Mouse (Mus musculus) kidney, postnatal 0 days (tissue): Measurements from ENCODE around the gene Dbndd2. TPM values are rescaled to one million over a fixed set of nuclear protein-coding genes. Genes with fewer than 3 reads are reported as not detected.

Experiments used
- ATAC-seq: fragments of 200-750 bp; cut with Nextera tagmentation; replicated peaks from 2 replicates; pipeline ENCODE4 v1.8.0; 2017; ENCODE audit warnings: low read depth, moderate number of reproducible peaks, moderate TSS enrichment, moderate library complexity; ENCODE audit not compliant: low FRiP score
- DNase-seq: peaks from one replicate; pipeline ENCODE4 v3.0.0-alpha.2; 2016; ENCODE audit warnings: low spot score
- H3K27ac ChIP-seq: fragments of 300-500 bp; sonication (generic); 2 replicates; pipeline ENCODE4 v1.5.1; 2014; ENCODE audit warnings: mild to moderate bottlenecking
- H3K27me3 ChIP-seq: fragments of 300-500 bp; sonication (generic); 2 replicates; pipeline ENCODE4 v1.6.1; 2014; ENCODE audit warnings: low read length, mixed read lengths; ENCODE audit not compliant: insufficient read depth
- H3K36me3 ChIP-seq: fragments of 300-500 bp; sonication (generic); 2 replicates; pipeline ENCODE4 v1.6.1; 2014; ENCODE audit warnings: low read length, mixed read lengths; ENCODE audit not compliant: insufficient read depth
- H3K4me1 ChIP-seq: fragments of 300-500 bp; sonication (generic); replicated peaks from 2 replicates; pipeline ENCODE4 v1.6.1; 2014; ENCODE audit warnings: antibody characterized with exemption, low read length, mixed read lengths; ENCODE audit not compliant: insufficient read depth
- H3K4me2 ChIP-seq: fragments of 300-500 bp; sonication (generic); 2 replicates; pipeline ENCODE4 v1.6.1; 2014; ENCODE audit warnings: mild to moderate bottlenecking, low read length, moderate library complexity, mixed read lengths
- H3K4me3 ChIP-seq: fragments of 300-500 bp; sonication (generic); replicated peaks from 2 replicates; pipeline ENCODE4 v1.5.1; 2014; ENCODE audit warnings: low read depth, low read length
- H3K9ac ChIP-seq: fragments of 300-500 bp; sonication (generic); 2 replicates; pipeline ENCODE4 v1.6.1; 2014; ENCODE audit warnings: low read depth, low read length
- H3K9me3 ChIP-seq: fragments of 300-500 bp; sonication (generic); replicated peaks from 2 replicates; pipeline ENCODE4 v1.6.1; 2016; ENCODE audit warnings: low read length, inconsistent platforms, mixed read lengths
- CTCF ChIP-seq: IDR thresholded peaks from 2 replicates; pipeline ENCODE4 v1.5.1; 2016; ENCODE audit warnings: antibody characterized with exemption, low read depth, mild to moderate bottlenecking, moderate library complexity
- WGBS: fragments of 180-500 bp; shearing (Covaris S2); extraction: QIAGEN DNeasy Blood & Tissue Kit; methylation state at CpG from one replicate; pipeline ENCODE4 v1.1.7; 2014; 5-methylcytosine and 5-hydroxymethylcytosine counted together
- polyA plus RNA-seq: library from polyadenylated mRNA; unstranded; fragments of >200 nt; fragmentation: Nextera tagmentation; extraction: Ambion mirVana; gene quantifications from 2 replicates; pipeline ENCODE4 v1.2.1, GENCODE M21; 2015

Gene Dbndd2
- polyA plus RNA-seq, 1 experiment from 2014 or later = 23.3 TPM

DNA sequence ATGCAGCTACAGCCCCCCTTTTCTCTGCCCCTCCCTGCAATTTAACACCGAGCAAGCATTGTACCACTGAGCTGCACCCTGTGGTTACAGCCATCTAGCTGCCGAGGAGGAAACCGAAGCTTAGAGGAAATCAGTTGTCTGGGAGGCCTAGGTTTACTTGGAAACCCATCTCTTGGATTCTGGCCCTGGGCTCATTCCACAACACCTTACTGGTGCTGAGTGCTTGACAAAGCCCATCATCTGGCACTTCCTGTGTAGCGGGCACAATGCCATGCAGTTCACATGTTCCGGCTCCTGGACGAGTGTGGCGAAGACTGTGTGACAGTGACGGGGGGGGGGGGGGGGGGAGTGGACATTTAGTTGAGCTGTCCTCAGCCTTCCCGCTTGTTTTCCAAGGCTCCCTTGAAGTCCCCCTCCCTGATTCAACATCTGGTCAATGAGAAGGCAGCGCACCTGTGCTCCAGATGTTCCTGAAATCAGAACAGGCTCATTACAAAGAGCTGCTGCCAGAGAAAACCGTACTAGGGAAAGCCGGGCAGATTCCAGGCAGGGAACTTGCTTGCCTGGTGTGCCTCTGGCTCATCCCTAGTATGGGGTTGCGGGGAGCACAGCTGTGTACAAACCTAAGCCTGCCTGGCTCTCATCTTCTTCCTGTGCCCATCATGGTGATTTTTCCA lies 33.8 kb upstream of the Dbndd2 start:
- no peak overlapping the region for H3K27ac ChIP-seq
- H3K4me2 ChIP-seq = no peak overlapping the region
- TF ChIP-seq CTCF = peak; percentile 11; the same call in 1 of the 2 replicates
- H3K9ac ChIP-seq = no peak overlapping the region
- H3K4me1 ChIP-seq = peaks cover 13% of the 10 kb centered on the region
- no peaks in the 10 kb centered on the region for H3K36me3 ChIP-seq
- no peak for DNase-seq
- WGBS = 55% methylated on average over 12 of the region's 13 CpGs
- H3K4me3 ChIP-seq = no peak overlapping the region
- H3K27me3 ChIP-seq = no peaks in the 10 kb centered on the region
- no peak for ATAC-seq
- no peaks in the 10 kb centered on the region for H3K9me3 ChIP-seq

- H3K4me1 ChIP-seq = peaks cover 13% of the 10 kb centered on the region
Measured at GRCm38 (mm10) chr2:164453047-164453757, 32.7 kb upstream of the Dbndd2 start.

DNA sequence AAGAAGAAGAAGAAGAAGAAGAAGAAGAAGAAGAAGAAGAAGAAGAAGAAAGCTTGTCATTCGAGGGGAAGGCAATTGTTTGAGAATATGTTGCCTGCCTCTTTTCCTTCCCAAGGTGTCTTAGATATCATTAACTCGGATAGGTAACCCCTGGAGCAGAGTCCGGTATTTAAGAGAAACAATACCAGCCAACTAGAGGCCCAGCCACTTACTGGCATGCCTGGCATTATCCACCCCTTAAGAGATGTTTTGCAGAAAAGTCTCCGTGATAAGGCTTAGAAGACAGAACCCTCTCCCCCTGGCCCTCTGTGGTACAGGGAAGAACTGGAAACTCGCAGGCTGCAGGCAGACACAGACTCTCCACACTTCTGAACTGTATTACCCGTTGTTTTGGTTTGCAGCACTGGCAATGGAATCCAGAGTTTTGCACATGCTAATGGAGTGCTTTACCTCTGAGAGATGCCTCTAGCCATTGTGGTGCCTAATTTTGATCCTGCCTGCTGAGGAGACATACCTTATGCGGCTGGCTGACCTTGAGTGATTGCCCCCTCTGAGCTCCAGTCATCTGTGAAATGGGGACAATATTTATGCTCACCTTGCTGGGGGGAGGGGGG lies 31.9 kb upstream of the Dbndd2 start:
- Histone ChIP-seq H3K9me3 (no peaks in the 10 kb centered on the region), H3K9ac (no peak overlapping the region), H3K4me1 (peaks cover 13% of the 10 kb centered on the region), H3K27me3 (no peaks in the 10 kb centered on the region), H3K4me3 (no peak overlapping the region), H3K4me2 (no peak overlapping the region), H3K36me3 (no peaks in the 10 kb centered on the region), H3K27ac (peak overlapping the region; percentile 47)
- 53% methylated on average over 7 of the region's 7 CpGs for WGBS
- no peak for TF ChIP-seq CTCF
- ATAC-seq = no peak
- no peak for DNase-seq

More at GRCm38 (mm10) chr2:164453047-164453757, 32.7 kb upstream of the Dbndd2 start:
- Histone ChIP-seq H3K27ac (peak overlapping the region; percentile 62), H3K36me3 (no peaks in the 10 kb centered on the region), H3K27me3 (no peaks in the 10 kb centered on the region), H3K9me3 (no peaks in the 10 kb centered on the region), H3K4me3 (no peak overlapping the region), H3K4me2 (no peak overlapping the region), H3K9ac (no peak overlapping the region)
- WGBS = 66% methylated on average over 14 of the region's 14 CpGs
- DNase-seq (no peak), ATAC-seq (no peak)
- no peak for TF ChIP-seq CTCF

- 33% methylated on average over 10 of the region's 10 CpGs for WGBS
- Histone ChIP-seq H3K9me3 (no peaks in the 10 kb centered on the region), H3K4me2 (no peak overlapping the region), H3K27me3 (no peaks in the 10 kb centered on the region), H3K4me1 (peaks cover 13% of the 10 kb centered on the region), H3K9ac (no peak overlapping the region), H3K36me3 (no peaks in the 10 kb centered on the region), H3K27ac (peak overlapping the region; percentile 47), H3K4me3 (no peak overlapping the region)
- no peak for TF ChIP-seq CTCF
- DNase-seq (peak; percentile 63), ATAC-seq (peak; percentile 31; the same call in 1 of the 2 replicates)
Measured at GRCm38 (mm10) chr2:164454846-164455245, 31.1 kb upstream of the Dbndd2 start.

- Histone ChIP-seq H3K27ac (peak overlapping the region; percentile 62), H3K36me3 (no peaks in the 10 kb centered on the region), H3K4me3 (no peak overlapping the region), H3K4me1 (peaks cover 13% of the 10 kb centered on the region), H3K27me3 (no peaks in the 10 kb centered on the region), H3K4me2 (no peak overlapping the region), H3K9ac (no peak overlapping the region), H3K9me3 (no peaks in the 10 kb centered on the region)
- ATAC-seq = no peak
- peak; percentile 75 for DNase-seq
- TF ChIP-seq CTCF = no peak
- 47% methylated on average over 6 of the region's 6 CpGs for WGBS
Measured at GRCm38 (mm10) chr2:164455421-164456190, 30.3 kb upstream of the Dbndd2 start.

GRCm38 (mm10) chr2:164456413-164456812 lies 29.5 kb upstream of the Dbndd2 start:
- H3K27me3 ChIP-seq = no peaks in the 10 kb centered on the region
- H3K4me1 ChIP-seq = peaks cover 13% of the 10 kb centered on the region
- H3K9ac ChIP-seq = peak overlapping the region; percentile 31; the same call in 1 of the 2 replicates
- H3K4me3 ChIP-seq = no peak overlapping the region
- no peak for TF ChIP-seq CTCF
- 81% methylated on average over 1 of the region's 1 CpGs for WGBS
- ATAC-seq (no peak), DNase-seq (no peak)
- peak overlapping the region; percentile 86 for H3K27ac ChIP-seq
- H3K4me2 ChIP-seq = peak overlapping the region; percentile 42; the same call in 1 of the 2 replicates
- H3K9me3 ChIP-seq = no peaks in the 10 kb centered on the region
- no peaks in the 10 kb centered on the region for H3K36me3 ChIP-seq
